Mouse (Mus musculus) hindbrain, embryonic 10.5 days (tissue): ENCODE data around the gene Ifi35. TPM values are rescaled to one million over a fixed set of nuclear protein-coding genes. Genes with fewer than 3 reads are reported as not detected.
A peak's percentile ranks its signal among the peaks of the same experiment; 100 is the strongest.
"Not testable (repeated sequence)": the region's sequence is repeated elsewhere in the genome, so short reads cannot be mapped to it uniquely, and the experiment has no call there.

Source experiments
- DNase-seq: peaks from one replicate; pipeline ENCODE4 v3.0.0-alpha.2; 2017; ENCODE audit warnings: low spot score
- H3K27ac ChIP-seq: fragments of 300-500 bp; sonication (generic); 2 replicates; pipeline ENCODE4 v1.5.1; 2016; ENCODE audit warnings: mild to moderate bottlenecking, moderate library complexity
- H3K27me3 ChIP-seq: fragments of 300-500 bp; sonication (generic); 2 replicates; pipeline ENCODE4 v1.6.1; 2016; ENCODE audit warnings: mild to moderate bottlenecking; ENCODE audit not compliant: poor library complexity, insufficient read depth, severe bottlenecking
- H3K36me3 ChIP-seq: fragments of 300-500 bp; sonication (generic); 2 replicates; pipeline ENCODE4 v1.6.1; 2016; ENCODE audit warnings: mild to moderate bottlenecking, moderate library complexity
- H3K4me1 ChIP-seq: fragments of 300-500 bp; sonication (generic); replicated peaks from 2 replicates; pipeline ENCODE4 v1.6.1; 2016; ENCODE audit warnings: mild to moderate bottlenecking
- H3K4me3 ChIP-seq: fragments of 300-500 bp; sonication (generic); 2 replicates; pipeline ENCODE4 v1.5.1; 2016; ENCODE audit warnings: mild to moderate bottlenecking, moderate library complexity
- H3K9me3 ChIP-seq: fragments of 300-500 bp; sonication (generic); 2 replicates; pipeline ENCODE4 v1.6.1; 2016; ENCODE audit warnings: mild to moderate bottlenecking, moderate library complexity
- WGBS: fragments of 180-500 bp; shearing (Covaris S2); methylation state at CpG from one replicate; pipeline ENCODE4 v1.1.7; 2016; 5-methylcytosine and 5-hydroxymethylcytosine counted together
- polyA plus RNA-seq: library from polyadenylated mRNA; unstranded; fragments of >200 nt; fragmentation: Nextera tagmentation; extraction: Ambion mirVana; gene quantifications from 2 replicates; pipeline ENCODE4 v1.2.1, GENCODE M21; 2016

The Ifi35 gene
- polyA plus RNA-seq, 1 experiment from 2014 or later: 3.5 TPM

DNA sequence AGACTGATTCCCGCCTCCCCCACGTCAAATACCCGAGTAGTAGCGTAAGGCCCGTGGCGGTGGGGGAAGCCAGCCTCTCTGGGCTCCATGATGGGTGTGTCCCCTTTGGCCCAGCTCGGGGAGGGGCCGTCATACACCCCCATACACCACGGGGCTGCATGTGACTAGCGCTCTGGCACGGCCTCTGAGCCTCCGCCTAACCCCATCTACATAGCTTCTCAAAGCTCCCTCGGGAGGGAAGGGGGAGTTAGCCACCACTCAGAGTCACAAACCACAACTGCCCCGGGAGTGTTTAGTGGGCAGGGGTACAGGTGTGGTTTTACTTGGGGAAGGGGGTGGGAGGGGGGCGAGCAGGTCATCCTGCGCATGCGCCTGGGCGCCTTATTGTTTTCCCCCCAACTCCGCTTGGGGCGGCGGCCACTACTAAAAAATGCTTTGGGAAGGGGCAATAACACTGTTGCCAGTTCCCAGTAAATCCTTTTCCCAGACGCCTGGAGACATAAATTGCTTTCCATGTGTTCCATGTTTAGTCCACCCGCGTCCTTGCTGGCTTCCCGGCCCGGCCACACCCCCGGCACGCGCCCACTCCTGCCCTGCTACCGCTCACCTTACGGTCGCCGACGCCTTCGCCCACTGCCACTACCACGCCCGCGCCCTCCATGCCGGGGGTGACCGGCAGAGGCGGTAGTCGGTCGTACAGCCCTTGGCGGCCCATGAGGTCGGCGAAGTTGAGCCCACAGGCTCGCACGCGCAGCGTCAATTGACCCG, 17.1 kb downstream of the Ifi35 start:
- WGBS: under 1% methylated on average over 51 of the region's 51 CpGs
- Histone ChIP-seq H3K4me3 (peak overlapping the region; percentile 75), H3K36me3 (peaks cover 28% of the 10 kb centered on the region), H3K9me3 (no peaks in the 10 kb centered on the region), H3K27me3 (peaks cover 8% of the 10 kb centered on the region), H3K4me1 (peaks cover 85% of the 10 kb centered on the region), H3K27ac (peak overlapping the region; percentile 87)
- peak; percentile 68 for DNase-seq

DNA sequence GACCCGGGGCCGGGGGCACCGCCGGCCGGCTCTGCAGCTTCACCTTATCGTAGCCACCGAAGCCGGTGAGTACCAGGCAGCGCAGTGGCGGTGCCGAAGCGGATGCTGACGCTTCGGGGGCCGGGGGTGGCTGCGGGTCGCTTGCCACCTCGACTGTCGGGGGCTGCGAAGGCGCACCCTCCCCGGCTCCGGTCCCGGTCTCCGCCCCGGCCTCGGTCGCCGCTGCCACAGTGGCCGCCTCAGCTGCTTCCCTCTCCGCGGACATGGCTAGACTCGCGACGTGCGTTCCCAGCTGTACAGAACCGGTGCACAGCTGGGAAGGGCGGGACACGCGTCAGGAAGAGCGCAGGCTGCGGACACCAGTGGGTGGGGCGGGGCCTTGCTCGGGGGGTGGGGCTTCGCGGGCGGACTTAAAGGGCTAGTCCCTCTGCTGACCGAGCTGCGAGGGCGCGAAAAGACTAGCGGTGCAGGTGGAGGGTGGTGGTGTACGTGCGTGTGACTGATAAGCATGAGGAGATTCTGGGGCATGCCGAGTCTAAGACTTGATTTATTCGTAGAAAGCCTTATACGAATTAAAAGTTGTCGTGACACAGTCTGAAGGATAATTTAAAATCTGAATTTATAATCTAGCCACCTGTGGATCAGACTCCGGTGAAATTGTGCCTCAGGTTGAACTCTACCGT, 17.8 kb downstream of the Ifi35 start, which contains the start of gene Vat1:
Gene Vat1, minus strand, starts transcription at position 362 of the 683 bp plus-strand sequence.
- H3K4me3 ChIP-seq: peak within 1 kb of the TSS; percentile 75
- peaks cover 13% of the 10 kb centered on the region for H3K27me3 ChIP-seq
- DNase-seq: peak; percentile 77
- H3K27ac ChIP-seq: peak within 1 kb of the TSS; percentile 96
- H3K36me3 ChIP-seq: peaks cover 29% of the 10 kb centered on the region
- WGBS: 2% methylated on average over 60 of the region's 60 CpGs
- H3K4me1 ChIP-seq: peaks cover 91% of the 10 kb centered on the region
- no peaks in the 10 kb centered on the region for H3K9me3 ChIP-seq

DNA sequence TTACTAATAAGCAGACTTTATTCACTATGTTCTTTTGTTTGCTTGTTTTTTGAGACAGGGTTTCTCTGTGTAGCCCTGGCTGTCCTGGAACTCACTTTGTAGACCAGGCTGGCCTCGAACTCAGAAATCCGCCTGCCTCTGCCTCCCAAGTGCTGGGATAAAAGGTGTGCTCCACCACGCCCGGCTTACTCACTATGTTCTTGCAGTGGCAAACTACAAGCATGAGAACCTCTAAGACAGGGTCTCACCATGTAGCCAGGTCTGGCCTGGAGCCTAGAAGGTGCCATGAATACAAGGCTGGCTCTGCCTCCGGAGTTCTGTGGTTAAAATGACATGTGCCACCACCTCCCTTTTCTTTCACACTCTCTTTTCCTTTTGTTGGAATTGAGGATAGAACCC, 18.3 kb downstream of the Ifi35 start:
- not testable (repeated sequence) for H3K27ac ChIP-seq, H3K9me3 ChIP-seq, DNase-seq
- WGBS: 56% methylated on average over 5 of the region's 5 CpGs
- Histone ChIP-seq H3K4me3 (peak overlapping the region; percentile 75), H3K27me3 (peaks cover 13% of the 10 kb centered on the region), H3K36me3 (peaks cover 29% of the 10 kb centered on the region), H3K4me1 (peaks cover 96% of the 10 kb centered on the region)

DNA sequence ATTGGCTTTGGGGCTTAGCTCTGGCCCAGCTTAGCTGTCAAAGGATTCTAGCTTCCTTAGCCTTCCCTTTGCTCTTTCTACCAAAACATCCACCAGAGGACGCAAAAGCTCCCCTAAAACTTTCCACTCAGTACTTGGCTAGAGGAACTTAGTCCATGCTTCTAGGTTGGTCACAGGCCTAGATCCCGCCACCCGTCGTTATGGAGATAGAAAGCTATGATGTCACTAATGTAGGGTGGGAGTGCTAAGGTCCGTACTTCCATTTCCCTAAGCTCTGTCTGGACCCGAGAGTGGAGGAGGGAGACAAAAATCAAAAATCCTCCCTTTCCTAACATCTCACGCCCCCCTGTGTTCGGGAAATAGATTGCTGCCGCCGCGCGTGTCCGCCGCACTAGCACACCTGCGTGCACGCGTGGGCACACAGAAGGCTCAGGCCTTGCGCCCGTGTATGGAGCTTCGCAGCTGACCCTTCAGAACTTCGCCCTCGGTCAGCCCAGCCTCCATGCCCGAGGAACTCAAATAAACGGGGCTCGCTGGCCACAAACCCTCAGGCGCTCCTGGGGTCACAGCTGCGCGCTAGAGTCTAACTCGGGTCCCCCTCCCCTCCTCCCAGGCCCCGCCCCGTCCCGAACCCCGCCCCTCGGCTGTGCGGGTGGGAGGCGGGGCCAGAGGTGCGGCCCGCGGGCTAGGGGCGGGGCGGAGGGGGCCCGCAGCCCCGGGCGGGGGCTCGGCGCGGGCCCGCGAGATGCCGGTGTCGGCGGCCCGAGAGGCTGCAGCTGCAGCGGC, 19.5 kb downstream of the Ifi35 start:
- peaks cover 29% of the 10 kb centered on the region for H3K36me3 ChIP-seq
- H3K4me1 ChIP-seq: peaks cover 98% of the 10 kb centered on the region
- WGBS: under 1% methylated on average over 54 of the region's 54 CpGs
- DNase-seq: peak; percentile 86
- H3K27me3 ChIP-seq: peaks cover 13% of the 10 kb centered on the region
- H3K4me3 ChIP-seq: peak overlapping the region; percentile 75
- peak overlapping the region; percentile 96 for H3K27ac ChIP-seq
- no peaks in the 10 kb centered on the region for H3K9me3 ChIP-seq

DNA sequence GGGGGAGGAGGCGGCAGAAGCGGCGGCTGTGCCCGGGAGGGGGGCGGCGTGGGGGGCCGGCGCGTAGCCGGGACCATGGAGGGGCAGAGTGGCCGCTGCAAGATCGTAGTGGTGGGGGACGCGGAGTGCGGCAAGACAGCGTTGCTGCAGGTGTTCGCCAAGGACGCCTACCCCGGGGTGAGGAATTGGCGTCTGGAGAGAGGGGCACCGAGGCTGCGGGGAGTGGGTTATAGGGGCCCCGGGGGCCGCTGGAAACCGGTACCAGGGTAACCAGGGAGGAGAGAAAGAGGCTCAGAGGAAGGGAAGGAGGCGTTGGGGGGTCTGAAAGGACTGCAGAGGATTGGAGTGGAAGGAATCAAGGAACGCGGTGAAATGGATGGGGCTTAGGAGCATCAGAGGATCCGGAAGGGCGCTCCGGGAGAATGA, 20.1 kb downstream of the Ifi35 start:
- Histone ChIP-seq H3K27ac (peak overlapping the region; percentile 96), H3K9me3 (no peaks in the 10 kb centered on the region), H3K4me1 (peaks cover 96% of the 10 kb centered on the region), H3K4me3 (peak overlapping the region; percentile 75), H3K36me3 (peaks cover 30% of the 10 kb centered on the region), H3K27me3 (peaks cover 13% of the 10 kb centered on the region)
- DNase-seq: no peak
- WGBS: 1% methylated on average over 30 of the region's 31 CpGs

DNA sequence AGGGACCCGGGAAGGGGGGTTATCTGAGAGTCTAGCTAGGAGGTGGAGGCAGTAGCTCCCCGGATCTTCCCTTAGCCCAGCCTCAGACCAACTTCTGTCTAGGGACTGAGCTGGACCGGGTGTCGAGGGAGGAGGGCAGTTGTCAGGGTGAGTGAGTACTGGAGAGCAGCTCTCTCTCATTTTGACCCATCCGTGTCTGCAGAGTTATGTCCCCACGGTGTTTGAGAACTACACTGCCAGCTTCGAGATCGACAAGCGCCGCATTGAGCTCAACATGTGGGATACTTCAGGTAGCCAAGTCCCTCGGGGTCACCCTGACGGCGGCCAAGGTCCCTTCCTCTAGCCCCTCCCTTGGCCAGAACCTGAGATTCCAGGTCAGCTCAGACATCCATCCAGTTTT, 20.5 kb downstream of the Ifi35 start:
- Histone ChIP-seq H3K4me1 (peaks cover 92% of the 10 kb centered on the region), H3K4me3 (peak overlapping the region; percentile 75), H3K27ac (peak overlapping the region; percentile 96), H3K36me3 (peaks cover 30% of the 10 kb centered on the region), H3K9me3 (no peaks in the 10 kb centered on the region), H3K27me3 (peaks cover 13% of the 10 kb centered on the region)
- no peak for DNase-seq
- 4% methylated on average over 13 of the region's 13 CpGs for WGBS

GRCm38 (mm10) chr11:101469155-101469554, 20.9 kb downstream of the Ifi35 start:
- peaks cover 89% of the 10 kb centered on the region for H3K4me1 ChIP-seq
- peaks cover 30% of the 10 kb centered on the region for H3K36me3 ChIP-seq
- H3K27me3 ChIP-seq: peaks cover 13% of the 10 kb centered on the region
- 77% methylated on average over 4 of the region's 4 CpGs for WGBS
- H3K27ac ChIP-seq: peak overlapping the region; percentile 96
- no peaks in the 10 kb centered on the region for H3K9me3 ChIP-seq
- DNase-seq: no peak
- H3K4me3 ChIP-seq: peak overlapping the region; percentile 75

DNA sequence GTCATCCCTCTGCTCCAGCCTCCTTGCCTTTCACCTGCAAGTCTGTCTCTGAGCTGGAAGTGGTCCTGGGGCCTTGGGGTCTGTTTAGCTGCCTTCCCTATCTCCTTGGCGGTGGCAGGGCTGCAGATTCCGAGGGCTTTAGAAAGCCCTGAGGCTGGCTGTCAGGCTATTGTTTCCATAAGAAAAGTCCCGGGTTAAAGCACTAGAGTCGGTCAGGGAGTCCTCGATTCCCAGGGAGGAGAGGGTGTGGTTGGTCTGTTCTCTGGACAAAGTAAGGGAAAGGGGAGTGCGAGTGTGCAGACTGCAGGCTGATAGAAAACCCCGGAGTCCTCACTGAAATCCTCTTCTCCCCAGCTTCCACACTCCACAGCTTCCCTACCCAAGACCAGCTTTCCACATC, 22.0 kb downstream of the Ifi35 start:
- Histone ChIP-seq H3K4me1 (peaks cover 86% of the 10 kb centered on the region), H3K36me3 (peaks cover 30% of the 10 kb centered on the region), H3K27me3 (peaks cover 13% of the 10 kb centered on the region), H3K27ac (peak overlapping the region; percentile 84), H3K9me3 (no peaks in the 10 kb centered on the region), H3K4me3 (peak overlapping the region; percentile 43)
- 21% methylated on average over 7 of the region's 7 CpGs for WGBS
- no peak for DNase-seq

DNA sequence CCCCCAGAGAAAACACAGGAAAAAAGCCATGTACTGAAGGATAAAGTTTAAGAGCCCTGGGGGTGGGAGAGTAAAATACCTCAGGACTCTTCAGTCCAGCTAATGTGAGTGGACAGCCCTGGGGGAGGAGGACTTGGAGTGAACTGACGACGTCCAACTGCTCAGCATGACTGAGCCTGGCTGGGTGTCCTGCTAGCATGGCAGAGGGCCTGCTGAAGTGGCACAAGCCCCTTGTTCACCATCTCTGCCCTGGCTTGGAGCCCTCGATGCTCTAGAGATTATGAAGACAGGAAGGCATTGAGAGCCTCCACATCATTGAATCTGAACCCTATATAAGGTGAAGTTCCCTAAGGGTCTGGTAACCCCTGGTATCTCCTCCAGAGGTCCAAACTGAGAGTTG, 23.7 kb downstream of the Ifi35 start:
- Histone ChIP-seq H3K4me3 (peak overlapping the region; percentile 43; the same call in 1 of the 2 replicates), H3K27ac (peak overlapping the region; percentile 73), H3K27me3 (peaks cover 8% of the 10 kb centered on the region; the same call in 1 of the 2 replicates), H3K36me3 (peaks cover 30% of the 10 kb centered on the region), H3K9me3 (no peaks in the 10 kb centered on the region), H3K4me1 (peaks cover 70% of the 10 kb centered on the region)
- DNase-seq: no peak
- 70% methylated on average over 3 of the region's 3 CpGs for WGBS

- peaks cover 30% of the 10 kb centered on the region for H3K36me3 ChIP-seq
- WGBS: 51% methylated on average over 7 of the region's 7 CpGs
- peaks cover 70% of the 10 kb centered on the region for H3K4me1 ChIP-seq
- H3K4me3 ChIP-seq: peak overlapping the region; percentile 43; the same call in 1 of the 2 replicates
- H3K9me3 ChIP-seq: no peaks in the 10 kb centered on the region
- peak overlapping the region; percentile 73 for H3K27ac ChIP-seq
- DNase-seq: no peak
- peaks cover 5% of the 10 kb centered on the region; the same call in 1 of the 2 replicates for H3K27me3 ChIP-seq
Observed at GRCm38 (mm10) chr11:101472336-101472735, 24.1 kb downstream of the Ifi35 start.

- 89% methylated on average over 1 of the region's 1 CpGs for WGBS
- peak overlapping the region; percentile 69; the same call in 1 of the 2 replicates for H3K27ac ChIP-seq
- H3K27me3 ChIP-seq, H3K9me3 ChIP-seq, DNase-seq, H3K4me3 ChIP-seq: not testable (repeated sequence)
- peaks cover 30% of the 10 kb centered on the region for H3K36me3 ChIP-seq
- peaks cover 68% of the 10 kb centered on the region for H3K4me1 ChIP-seq
Observed at GRCm38 (mm10) chr11:101473686-101474085, 25.5 kb downstream of the Ifi35 start.

DNA sequence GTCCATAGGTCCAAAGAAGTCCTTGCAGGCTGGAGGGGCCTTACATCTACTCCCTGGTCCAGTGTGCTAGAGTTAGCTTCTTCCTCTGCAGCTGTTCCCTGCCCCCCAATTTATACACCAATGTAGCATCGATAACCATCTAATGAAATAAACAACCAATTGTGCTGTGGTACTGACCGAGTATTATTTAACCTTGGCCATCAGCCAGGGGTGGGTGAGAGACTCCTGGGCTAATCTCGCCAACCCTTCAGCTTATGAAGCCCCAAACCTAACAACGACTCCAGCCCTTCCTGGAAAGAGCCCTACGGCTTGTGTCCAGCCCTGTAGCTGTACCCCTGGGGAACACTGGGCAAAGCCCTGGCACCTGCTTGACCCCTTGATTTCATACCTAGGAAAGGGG, 26.1 kb downstream of the Ifi35 start:
- Histone ChIP-seq H3K4me1 (peaks cover 68% of the 10 kb centered on the region), H3K27me3 (peaks cover 5% of the 10 kb centered on the region; the same call in 1 of the 2 replicates), H3K9me3 (no peaks in the 10 kb centered on the region), H3K36me3 (peaks cover 30% of the 10 kb centered on the region), H3K4me3 (no peak overlapping the region), H3K27ac (peak overlapping the region; percentile 69)
- 84% methylated on average over 5 of the region's 5 CpGs for WGBS
- no peak for DNase-seq
